Mouse (Mus musculus): ENCODE data around the gene Dhodh.

Dhodh gene

DNA sequence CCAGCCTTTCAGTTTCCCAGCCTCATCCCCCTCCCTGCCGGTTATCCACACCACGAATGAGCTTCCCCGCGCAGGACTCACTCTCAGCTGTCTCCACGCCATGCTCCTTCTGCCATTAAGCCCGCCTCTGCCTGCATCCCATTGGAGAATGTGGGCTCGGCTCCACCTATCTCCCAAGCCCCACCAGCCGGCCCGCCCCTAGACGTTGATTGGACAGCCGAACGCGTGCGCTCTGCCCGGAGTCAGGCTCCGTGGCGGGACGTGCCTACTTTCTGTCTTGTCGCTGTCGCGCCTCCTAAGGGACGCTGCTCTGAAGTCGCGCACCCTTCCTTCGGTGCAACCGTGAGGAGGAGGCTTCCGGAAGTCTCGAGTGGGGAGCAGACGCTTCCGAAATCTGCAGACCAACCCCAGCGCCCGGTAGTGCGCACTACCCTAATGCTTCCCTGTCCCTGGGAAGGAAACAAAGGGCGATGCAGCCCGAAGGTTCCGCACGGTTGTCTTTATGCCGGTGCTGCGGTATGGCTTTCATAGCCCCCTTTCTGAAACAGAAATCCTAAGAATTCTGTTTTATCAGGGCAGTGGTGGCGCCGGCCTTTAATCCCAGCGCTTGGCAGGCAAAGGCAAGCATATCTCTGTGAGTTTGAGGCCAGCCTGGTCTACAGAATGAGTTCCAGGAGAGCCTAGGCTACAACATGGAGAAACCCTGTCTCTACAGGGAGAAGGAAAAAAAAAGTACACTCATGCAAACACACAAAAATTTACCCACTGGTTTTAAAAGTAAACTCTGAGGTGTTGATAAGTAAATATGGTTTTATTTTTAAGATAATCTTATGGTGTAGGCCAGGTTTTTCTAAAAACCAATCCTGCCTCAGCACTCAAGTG is at the start of gene Dhodh:
Gene Dhodh (minus strand): TSS at position 403 of the 882 bp plus-strand sequence.
- DNase-seq (ENCODE audit: inconsistent ontology term): peak; percentile 97

DNA sequence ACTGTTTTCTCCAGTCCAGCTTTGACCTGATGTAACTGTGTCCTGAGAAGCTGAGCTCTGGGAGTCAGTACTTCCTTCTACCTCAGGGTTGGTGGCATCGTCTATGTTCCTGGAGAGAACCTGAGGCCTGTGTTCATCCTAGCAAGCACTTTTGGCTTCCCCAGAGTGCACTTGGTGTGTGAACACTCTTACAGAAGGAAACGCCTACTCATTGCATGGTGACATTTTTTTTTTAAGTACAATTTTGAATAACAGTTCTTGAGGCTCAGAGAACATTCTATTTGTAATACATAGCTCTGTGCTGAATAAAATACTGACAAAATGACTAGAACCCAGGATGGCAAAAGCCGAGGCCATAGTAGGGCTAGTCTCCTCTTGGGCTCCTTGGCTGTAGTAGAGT is 48.4 kb upstream of the Dhodh start:
- DNase-seq (ENCODE audit: inconsistent ontology term): no peak

DNA sequence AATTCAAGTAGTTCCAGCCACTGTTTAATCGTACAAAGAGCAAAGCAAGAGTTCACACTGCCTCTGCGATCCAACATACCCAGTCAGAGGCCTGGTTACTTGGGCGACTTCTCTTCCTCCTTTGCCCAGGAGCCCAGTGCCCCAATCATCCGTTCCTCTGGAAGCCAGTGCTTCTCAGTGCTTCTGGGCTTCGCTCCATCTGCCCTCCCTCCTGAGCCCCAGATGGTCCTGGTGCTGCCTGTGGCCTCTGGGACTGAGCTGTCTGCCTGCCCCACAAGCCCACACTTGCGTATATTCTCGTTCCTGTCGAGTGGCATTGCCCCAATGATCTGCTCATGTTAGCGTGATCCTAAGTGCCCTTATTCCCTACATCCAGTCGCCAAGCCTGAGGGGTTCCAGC is 42.3 kb upstream of the Dhodh start:
- DNase-seq (ENCODE audit: inconsistent ontology term): no peak

DNA sequence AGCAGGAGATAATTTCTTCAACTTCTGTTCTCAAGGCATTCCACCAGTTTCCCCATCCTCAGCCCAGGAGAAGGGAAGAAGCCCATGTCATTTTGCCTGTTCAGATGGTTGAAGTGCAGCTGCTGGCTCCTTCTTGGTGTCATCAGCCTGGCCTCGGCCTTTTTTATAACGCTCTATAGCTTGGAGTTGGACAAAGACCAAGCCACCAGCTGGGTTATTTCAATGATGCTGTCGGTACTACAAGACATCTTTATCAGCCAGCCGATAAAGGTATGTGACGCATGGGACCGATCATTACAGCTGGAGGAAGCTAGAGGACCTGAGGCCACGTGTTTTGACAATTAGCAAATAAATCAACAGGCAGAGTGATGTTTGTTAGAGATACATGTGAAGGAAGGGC is 40.0 kb upstream of the Dhodh start:
- DNase-seq (ENCODE audit: inconsistent ontology term): no peak

- DNase-seq (ENCODE audit: inconsistent ontology term): no peak
Observed at GRCm38 (mm10) chr8:109647331-109647730, 38.9 kb upstream of the Dhodh start.

DNA sequence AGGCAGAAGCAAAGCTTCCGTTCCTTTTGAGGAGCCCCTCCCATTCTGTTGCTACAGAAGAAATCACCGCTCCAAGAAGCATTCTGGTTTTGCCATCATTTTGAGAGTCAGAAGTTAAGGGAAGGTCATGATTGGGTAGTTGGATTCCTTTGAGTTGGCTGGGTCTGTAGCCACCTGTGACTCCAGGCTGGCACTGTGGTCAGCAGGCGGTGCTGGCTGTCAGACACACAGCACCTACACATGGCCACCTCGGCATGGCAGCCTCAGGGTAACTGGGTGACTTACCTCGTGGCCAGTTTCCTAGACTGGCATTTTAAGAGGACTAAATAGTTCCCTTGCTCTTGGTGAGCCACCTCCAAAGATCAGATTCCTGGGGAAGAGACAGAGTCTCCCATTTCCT is 32.8 kb upstream of the Dhodh start:
- no peak for DNase-seq (ENCODE audit: inconsistent ontology term)

GRCm38 (mm10) chr8:109640410-109640809 is 31.9 kb upstream of the Dhodh start:
- no peak for DNase-seq (ENCODE audit: inconsistent ontology term)

DNA sequence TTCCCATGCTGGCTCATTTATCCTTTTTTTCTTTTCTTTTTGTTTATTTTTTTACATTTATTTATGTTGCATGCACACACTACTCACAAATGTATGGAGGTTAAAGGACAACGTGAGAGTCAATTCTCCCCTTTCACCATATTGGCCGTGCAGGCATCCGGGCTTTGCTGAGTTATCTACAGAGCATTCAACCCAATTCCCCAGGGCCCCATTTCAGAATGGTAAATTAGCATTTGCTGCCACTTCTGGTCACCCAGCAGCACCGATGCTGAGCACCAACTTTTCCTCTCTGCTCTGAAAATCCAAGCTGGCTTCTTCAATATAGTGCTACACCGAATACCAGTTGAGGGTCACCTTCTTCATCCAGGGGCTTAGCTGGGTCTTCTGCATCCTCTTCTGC is 30.4 kb upstream of the Dhodh start:
- DNase-seq (ENCODE audit: inconsistent ontology term): no peak

GRCm38 (mm10) chr8:109635146-109635545 is 26.7 kb upstream of the Dhodh start:
- no peak for DNase-seq (ENCODE audit: inconsistent ontology term)

DNA sequence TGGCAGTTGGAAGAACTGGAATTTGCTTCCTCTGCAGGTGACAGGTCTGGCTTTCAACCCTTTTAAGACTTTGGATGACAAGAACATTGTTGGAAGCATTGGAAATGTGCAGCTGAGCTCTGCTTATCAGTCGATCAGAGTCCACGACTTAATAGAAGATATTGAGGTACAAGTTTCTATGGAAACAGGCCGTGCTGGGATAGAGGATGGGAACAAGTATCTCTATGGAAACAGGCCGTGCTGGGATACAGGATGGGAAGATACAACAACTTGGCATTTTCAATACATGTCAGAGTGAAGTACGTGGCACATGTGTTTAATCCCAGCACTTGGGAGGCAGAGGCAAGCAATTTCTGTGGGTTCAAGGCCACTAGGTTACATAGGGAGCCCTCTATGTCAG is 24.0 kb upstream of the Dhodh start:
- no peak for DNase-seq (ENCODE audit: inconsistent ontology term)

DNA sequence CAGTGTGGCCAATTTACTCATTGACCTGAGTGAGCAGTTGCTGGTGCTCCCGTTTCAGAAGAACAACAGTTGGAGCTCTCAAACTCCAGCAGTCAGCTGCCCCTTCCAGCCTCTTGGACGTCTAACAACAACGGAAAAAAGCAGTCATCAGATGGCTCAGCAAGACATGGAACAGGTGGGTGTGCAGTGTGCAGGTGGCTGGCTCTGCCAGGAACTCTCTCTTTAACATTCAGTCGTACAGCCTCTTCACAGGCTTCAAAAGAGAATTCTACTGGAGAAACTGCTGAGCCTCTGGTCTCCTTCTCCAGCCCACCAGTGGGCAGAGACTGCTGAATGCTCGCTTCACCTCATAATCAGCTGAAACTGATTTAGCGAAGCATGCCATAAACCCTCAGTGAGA is 20.2 kb upstream of the Dhodh start:
- no peak for DNase-seq (ENCODE audit: inconsistent ontology term)

- DNase-seq (ENCODE audit: inconsistent ontology term): no peak
Observed at GRCm38 (mm10) chr8:109615569-109615968, 7.1 kb upstream of the Dhodh start.

DNA sequence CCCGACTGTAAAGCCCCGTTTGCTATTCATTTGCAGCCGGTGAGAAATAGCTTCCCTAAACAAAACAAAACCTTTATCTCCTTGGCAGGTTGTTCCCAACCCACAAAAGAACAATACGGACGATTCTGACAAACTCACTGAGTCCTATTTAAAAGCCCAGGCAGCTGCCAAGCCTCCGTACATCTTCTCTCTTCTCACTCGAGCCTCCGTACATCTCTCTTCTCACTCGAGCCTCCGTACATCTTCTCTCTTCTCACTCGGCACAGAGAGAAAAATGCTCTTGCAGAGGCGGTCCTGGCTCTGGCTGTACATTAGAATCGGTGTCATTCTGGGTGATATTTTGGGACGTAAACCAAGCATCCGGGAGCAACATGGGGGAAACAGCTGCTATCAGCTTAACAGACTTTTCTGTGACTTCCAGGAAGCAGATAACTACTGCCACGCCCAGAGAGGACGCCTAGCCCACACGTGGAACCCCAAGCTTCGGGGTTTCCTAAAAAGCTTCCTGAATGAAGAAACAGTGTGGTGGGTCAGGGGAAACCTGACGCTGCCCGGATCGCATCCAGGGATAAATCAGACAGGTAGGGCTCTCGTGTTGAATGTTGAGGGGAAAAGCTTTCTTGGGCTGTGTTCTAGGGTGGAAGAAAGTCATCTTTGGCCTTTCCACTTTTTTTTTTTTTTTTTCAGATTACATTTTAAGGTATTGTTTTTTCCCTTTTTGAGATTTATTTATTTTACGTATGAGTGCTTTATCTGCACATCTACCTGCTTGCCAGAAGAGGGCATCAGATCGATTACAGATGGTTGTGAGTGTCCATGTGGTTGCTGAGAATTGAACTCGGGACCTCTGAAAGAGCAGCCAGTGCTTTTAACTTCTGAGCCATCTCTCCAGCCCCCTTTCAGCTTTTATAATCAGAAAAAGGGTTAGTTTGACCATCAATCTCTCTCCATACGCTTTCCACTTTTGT is 6.1 kb upstream of the Dhodh start, which contains the start of gene Pkd1l3:
Gene Pkd1l3 (plus strand): TSS at position 275 of the 968 bp plus-strand sequence.
- no peak for DNase-seq (ENCODE audit: inconsistent ontology term)

DNA sequence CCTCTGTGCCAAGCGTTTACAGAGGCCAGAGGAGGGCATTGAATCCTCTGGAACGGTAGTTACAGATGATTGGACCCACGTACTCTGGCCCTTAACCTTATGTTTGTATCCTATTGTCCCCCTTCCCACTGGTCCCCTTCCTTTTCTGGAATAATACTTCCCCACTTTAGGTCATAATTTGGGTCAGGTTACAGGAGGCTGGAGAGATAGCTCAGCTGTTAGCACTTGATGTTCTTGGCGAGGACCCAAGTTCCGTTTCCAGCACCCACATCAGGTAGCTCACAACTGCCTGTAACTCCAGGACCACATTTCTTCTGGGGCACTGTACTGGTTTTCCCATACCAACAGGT is 655 bp upstream of the Dhodh start:
- no peak for DNase-seq (ENCODE audit: inconsistent ontology term)

- DNase-seq (ENCODE audit: inconsistent ontology term): peak; percentile 7
Observed at GRCm38 (mm10) chr8:109607650-109608049, 823 bp downstream of the Dhodh start.

GRCm38 (mm10) chr8:109606725-109607124 is 1.7 kb downstream of the Dhodh start:
- no peak for DNase-seq (ENCODE audit: inconsistent ontology term)

GRCm38 (mm10) chr8:109595854-109596253 is 12.6 kb downstream of the Dhodh start:
- peak; percentile 16 for DNase-seq (ENCODE audit: inconsistent ontology term)

DNA sequence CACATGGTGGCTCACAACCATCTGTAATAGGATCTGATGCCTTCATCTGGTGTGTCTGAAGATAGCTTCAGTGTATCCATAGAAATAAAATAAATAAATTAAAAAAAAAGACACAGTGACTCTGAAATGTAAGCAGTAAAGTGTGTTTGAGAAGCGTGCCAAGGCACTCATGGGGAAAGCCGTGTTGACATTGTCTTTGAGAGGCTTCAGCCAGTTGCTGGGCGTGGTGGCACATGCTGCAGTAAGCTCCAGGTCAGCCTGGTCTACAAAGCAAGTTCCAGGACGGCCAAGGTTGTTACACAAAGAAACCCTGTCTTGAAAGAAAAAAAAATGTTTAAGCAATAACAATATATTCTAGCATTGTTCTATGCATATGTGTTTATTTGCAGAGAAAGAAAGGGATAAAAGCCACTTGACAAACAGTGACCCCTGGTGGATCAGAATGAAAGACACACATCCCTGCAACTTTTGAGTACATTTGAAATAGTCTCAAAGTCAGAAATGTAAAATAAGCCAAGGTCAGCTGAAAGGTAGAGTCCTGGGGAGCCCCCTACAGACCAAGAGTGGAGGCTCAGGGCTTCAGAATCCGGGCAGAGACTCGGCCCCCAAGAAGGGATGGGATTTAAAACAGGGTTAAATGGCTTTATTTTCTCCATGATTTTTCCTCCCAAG is 15.2 kb downstream of the Dhodh start:
- peak; percentile 7 for DNase-seq (ENCODE audit: inconsistent ontology term)

- DNase-seq (ENCODE audit: inconsistent ontology term): no peak
Observed at GRCm38 (mm10) chr8:109592164-109592563, 16.3 kb downstream of the Dhodh start.

GRCm38 (mm10) chr8:109591367-109591766 is 17.1 kb downstream of the Dhodh start:
- DNase-seq (ENCODE audit: inconsistent ontology term): no peak

DNA sequence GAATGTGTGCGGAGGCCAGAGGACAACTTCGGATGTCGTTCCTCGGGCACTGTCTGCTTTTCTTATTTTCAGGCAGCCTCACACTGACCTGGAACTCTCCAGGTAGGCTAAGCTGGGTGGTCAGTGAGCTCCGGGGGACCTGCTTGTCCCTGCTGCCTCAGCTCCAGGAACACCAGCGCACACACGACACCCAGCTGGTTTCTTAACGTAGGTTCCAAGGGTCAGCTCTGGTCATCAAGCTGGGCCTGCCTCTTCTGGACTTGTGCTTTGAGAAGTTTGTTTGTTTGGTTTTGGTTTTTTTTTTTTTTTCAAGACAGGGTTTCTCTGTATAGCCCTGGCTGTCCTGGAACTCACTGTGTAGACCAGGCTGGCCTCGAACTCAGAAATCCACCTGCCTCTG is 17.6 kb downstream of the Dhodh start:
- no peak for DNase-seq (ENCODE audit: inconsistent ontology term)

GRCm38 (mm10) chr8:109586972-109587504 is 21.4 kb downstream of the Dhodh start:
- DNase-seq (ENCODE audit: inconsistent ontology term): no peak
